Mouse (Mus musculus) CD4-positive, CD25-positive, alpha-beta regulatory T cell, adult 2 months (primary cell): Measurements from ENCODE around the gene Ccdc9b.

Source experiments
- DNase-seq: peaks from one replicate; pipeline ENCODE4 v3.0.0-alpha.2; 2012; ENCODE audit warnings: low read depth, low spot score

Ccdc9b gene

GRCm38 (mm10) chr2:118713631-118714030 is 48.8 kb downstream of the Ccdc9b start:
- no peak for DNase-seq

DNA sequence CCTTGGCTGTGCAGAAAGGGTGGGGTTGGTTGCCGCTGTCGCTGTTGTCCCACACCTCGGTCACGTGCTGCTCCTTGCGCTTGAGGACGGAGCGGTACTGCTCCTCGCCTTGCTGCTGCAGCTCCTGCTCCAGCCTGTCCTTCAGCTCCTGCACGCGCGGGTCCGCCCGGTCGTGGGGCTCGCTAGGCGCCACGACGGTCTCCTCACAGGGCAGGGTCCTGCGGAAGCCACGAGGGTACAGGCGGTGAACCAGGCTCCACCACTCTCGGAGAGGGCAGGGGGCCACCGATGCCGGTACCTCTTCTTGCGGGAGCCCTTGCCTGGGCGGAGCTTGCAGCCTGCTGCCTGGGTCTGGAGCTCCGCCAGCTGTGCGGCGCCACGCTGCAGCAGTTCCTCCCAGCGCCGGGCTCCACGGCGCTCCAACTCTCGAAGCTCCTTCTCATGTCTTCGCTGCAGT is 51.4 kb downstream of the Ccdc9b start:
- DNase-seq = peak; percentile 33

DNA sequence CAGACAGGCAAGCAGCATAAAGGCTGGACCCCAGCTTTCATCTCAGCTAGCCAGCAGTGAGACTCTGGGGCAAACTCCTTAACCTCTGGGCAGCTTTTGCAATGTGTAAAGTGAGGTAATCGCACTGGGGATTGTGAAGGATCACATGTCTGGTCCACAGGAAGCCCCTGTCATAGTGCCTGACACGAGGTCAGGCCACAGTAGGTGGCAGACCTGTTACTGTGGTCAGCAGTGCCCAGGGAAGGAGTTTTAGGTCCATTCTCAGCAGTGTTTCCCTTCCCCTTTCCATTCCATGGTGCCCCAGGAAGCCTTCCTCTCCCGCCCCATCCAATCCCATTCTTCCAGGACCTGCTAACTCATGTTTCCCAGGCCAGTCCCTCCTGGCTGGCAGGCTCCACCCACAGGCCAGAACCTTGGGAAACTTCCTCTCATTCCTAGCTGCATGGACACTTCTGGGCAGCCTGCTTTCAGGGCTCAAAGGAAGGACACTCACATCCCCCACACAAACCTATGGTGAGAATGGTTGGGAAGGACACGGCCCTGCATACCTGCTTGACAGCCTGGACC is 52.7 kb downstream of the Ccdc9b start:
- DNase-seq = no peak

DNA sequence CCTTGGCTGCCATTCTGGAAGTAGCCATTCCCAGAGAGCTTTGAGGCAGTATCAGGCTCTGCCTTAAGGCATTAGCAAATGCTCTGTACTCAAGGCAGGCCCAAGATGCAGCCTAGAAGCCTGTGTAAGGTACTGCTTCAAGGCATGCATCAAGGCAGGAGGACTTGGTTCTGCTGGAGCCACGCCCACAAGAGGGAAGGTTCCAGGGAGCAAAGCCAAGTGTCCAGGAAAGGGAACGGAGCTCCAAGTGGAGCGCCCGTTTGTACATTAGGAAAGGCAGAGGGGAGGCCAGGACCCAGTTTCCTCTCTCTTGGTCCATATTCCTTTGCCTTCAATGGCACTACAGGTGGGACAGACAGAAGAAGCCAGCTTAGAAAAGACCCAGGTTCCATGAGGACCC is 54.0 kb downstream of the Ccdc9b start:
- no peak for DNase-seq

DNA sequence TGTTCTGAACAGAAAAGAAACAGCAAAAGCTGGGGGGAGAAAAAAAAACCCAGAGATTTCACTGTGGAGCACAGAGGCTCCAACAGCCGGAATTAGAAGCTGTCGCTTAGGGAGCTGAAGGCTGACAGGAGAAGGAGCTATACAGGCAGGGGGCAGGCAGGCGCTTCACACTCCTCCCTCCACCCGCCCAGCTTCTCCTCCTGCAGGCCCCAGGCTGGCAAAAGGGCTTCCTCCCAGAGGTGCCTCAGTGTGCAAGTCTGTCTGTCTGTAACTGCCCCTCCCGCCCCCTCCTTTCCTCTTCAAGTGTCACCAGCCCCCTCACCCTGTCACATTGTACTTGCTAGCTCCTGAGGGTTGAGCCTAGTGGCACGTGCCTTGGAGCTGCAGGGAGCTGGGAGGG is 56.0 kb downstream of the Ccdc9b start:
- DNase-seq = peak; percentile 36
